Mouse (Mus musculus) CH12.LX (cell line): Measurements from ENCODE around the gene Rhof.

ENCODE experiments used
- CTCF ChIP-seq, 2 experiments: IDR thresholded peaks in 1 of 2; conservative IDR thresholded peaks in 1 of 2; 2 replicates each; pipeline ENCODE4 v1.5.1; 2011 to 2012; ENCODE audit warnings: low read depth in 2 of 2, low read length in 2 of 2, improper control_type of control experiment in 1 of 2, inconsistent platforms in 1 of 2, mild to moderate bottlenecking in 1 of 2, moderate library complexity in 1 of 2
- GABPA ChIP-seq: IDR thresholded peaks from 2 replicates; pipeline ENCODE4 v1.6.1; 2012; ENCODE audit warnings: low read depth, low read length, improper control_type of control experiment, inconsistent platforms; ENCODE audit not compliant: insufficient replicate concordance
- HCFC1 ChIP-seq: IDR thresholded peaks from 2 replicates; pipeline ENCODE4 v1.6.1; 2012; ENCODE audit warnings: low read depth, mild to moderate bottlenecking, inconsistent platforms, low read length, improper control_type of control experiment
- USF1 ChIP-seq: IDR thresholded peaks from 2 replicates; pipeline ENCODE4 v1.6.1; 2014; ENCODE audit warnings: low read depth, mild to moderate bottlenecking, inconsistent platforms, low read length, improper control_type of control experiment

- TF ChIP-seq USF1, result no peak
- TF ChIP-seq HCFC1, result no peak
- no peak for TF ChIP-seq GABPA
- TF ChIP-seq CTCF (conservative IDR thresholded peaks at IDR 0.05 in 1 of 2, IDR thresholded peaks at IDR 0.05 in 1 of 2; ENCODE audit: low read depth in 2 of 2, low read length in 2 of 2), result no peak
Measured at GRCm38 (mm10) chr5:123068714-123069113, 63.8 kb downstream of the Rhof start.
